Mouse (Mus musculus): ENCODE results near the gene Gna15.
A peak's percentile ranks its signal among the peaks of the same experiment; 100 is the strongest.

Gna15 gene

DNA sequence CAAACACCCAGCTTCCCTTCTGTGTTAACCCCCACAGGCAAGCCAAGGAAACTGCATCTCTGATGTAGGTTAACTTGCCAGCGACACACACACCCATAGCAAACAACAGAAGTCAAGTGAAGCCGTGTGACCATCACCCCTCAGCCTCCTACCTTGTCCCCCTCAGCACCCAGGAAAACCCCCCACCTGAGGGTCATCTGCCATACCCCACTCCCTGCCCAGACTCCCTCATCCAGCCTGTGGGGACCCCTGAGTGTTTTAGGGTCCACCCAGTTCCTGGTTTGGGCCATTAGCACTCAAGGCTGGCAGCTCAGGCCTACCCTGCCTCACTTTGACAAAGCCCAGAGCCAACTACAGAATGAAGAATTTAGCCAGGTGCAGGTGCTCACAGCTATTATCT lies 58.0 kb downstream of the Gna15 start:
- DNase-seq = no peak

DNA sequence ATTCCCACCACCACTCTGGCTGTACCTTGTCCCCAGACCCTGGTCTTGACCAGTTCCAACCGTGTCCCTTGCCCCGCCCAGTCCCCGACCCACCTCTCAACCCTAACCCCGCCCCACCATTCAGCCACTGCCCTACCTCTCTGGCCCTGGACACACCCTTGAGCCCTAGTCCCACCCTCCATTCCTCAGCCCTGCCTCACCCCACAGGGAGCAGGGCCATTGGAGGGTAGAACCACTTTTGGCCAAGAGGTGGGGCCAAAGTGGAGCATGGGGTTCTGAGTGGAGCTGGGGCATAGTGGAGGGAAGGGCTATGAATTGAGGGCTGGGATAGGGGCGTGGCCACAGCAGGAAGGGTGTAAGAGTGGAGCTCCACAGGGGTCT lies 58.8 kb downstream of the Gna15 start:
- peak in 1 of 2 experiments; percentile 23 for DNase-seq

DNA sequence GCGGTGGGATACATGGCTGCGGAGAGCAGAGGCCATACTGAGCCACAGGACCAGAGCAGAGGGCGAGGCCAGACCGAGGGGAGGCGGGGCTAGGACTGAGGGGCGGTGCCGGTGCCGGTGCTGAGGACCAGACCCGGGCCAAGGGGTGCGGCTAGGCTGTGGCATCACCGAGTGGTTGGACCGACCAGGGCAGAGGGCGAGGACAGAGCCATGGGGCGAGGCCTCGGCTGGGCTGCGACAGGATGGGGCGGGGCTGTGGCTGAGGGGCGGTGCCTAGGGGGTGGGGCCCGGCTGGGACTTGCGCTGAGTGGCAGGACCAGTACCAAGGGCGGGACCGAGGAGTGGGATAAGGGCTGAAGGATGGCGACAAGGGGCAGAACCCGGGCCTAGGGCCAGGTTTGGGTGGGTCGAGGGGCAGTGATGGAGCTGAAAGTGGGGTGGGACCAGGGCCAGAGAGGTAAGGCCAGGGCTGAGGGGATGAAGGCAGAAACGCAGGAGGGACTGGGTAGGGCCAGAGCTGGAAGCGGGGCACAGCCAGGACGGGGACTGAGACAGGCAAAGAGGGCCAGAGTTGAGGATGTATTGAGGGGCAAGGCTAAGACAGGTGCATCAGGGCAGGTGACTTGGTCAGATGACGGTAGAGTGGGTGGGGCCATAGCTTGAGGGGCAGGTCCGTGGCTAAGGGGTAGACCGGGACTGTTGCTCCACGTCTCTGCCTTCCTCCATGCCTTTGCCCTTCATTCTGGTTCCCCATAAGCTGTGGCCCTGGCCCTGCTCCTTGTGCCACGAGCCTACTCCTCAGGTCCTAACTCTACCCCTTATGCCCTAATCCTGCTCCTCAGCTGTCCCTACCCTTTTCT lies 59.4 kb downstream of the Gna15 start:
- peak; percentile 75 to 79 for DNase-seq

DNA sequence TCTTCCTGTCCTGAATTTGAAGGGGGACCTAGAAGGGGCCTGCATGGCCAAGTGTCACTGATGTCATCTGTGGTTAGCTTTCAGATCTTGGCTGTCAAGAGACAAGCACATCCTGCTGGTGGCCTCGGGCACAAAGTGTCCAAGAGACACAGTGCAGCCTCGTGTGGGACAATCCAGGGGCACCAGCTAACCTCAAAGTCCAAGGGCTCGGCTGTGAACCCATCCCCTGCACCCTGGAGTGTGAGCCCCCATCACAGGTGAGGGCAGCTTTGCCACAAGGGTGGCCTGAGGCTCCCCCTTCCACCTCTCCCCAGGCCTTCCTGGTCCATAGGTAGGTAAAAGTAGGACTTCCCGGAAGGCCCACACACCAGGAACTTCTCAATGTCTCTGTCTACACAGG lies 60.5 kb downstream of the Gna15 start:
- peak in 1 of 2 experiments; percentile 6 for DNase-seq

DNA sequence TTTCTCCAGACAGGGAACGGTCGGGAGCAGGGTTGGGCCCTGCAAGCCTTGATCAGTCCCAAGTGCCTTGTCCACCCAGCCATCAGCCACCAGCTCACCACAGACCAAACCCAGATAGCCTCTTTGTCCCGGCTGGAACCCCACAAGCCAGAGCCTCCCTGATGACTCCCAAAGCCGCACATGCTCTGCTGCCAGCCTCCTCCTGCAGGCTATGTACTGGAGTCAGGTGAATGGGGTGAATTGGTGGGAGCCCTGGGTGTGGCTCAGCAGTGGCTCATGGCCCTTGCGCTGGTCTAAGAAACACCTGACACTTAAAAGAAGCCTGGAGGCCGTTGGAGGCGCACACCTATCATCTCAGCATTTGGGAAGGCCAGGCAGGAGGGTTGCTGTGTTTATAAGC lies 61.1 kb downstream of the Gna15 start:
- peak in 1 of 2 experiments; percentile 17 for DNase-seq

DNA sequence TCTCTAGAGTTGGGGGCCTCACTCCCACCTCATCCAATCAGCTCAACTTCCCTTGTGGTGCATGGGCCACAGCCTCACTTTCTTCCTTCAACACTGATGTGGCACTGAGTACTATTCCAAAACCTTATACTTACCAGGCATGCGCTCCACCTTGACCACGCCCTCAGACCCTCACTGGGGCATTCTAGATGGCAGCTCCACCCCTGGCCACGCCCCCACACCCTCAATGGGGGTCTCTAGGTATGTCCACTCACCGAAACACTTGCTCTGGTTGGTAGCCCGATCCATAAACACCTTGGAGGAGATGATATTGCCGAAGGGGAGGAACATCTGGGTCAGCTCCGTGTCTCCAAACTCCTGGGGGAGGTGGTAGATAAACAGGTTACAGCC lies 61.6 kb downstream of the Gna15 start:
- DNase-seq = peak; percentile 36 to 45

DNA sequence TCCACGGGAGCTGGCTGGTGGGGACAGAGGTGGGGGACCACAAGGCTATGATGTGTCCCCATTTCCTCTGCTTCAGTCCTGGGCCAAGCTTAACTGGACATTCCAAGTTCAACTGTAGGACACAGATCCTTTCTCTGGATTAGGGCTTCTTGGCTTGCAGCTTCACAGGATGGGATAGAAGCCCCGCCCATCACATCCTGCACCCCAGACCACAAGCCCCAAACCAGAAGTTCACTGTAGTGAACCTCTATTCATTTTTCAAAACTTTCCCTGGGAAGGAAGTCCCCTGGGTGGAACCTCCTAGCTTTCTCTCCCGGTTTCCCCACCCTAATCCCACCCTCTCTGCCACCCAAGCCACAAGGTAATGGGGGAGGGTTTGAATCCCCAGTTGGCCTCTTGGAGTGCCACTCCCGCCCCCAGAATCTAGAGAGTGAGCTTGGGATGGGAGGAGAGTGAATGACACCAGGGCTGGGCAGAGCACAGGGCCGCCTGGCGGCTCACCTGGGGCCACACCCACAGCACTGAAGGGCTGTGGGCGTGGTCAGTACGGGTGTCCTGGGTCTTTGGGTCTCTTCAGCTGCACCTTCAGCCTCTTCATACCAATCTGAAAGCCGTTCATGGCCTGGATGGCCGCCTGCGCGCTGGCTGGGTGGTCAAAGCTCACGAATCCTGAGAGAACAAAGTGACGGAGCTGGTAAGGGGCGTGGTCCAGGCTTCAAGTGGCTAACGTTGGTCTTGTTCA lies 62.2 kb downstream of the Gna15 start:
- peak; percentile 15 to 18 for DNase-seq

DNA sequence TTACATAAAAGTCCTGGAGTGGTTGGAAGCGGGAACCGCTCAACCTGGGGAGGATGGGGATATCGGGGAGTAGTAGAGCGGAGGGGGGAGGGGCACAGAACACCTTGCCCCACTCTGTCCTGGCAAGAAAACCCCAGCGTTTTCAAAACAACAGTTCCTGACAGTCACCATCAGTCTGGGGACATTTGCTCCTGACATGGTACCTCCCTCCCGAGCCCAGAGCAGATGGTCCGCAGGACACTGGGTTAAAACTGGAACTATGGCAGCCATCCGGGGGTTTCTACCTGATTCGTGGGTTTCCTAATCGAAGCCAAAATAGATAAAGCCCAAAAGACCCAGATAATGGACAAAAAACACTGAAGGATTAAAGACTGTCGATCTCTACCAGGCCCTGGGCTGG lies 63.1 kb downstream of the Gna15 start:
- DNase-seq = peak; percentile 34 to 36

DNA sequence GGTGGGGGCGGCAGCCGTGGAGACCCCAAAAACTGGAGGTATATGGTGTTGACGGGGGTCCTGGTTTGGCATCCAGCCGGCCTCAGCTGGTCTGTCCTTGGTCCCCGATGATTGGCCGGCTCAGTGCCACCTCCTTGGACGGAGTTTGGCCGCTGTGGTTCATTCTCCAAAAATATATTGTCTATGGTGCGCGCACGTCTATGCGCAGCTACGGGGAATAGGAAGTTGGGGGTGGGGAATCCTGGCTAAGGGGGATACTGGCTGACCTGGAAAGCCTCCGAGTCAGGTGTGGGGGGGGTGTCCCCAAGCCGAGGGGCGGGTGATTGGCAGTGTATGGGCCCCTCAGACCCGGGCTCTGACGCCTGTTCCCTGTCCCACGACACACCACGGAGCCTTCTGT lies 63.6 kb downstream of the Gna15 start:
- DNase-seq = peak; percentile 64 to 69

DNA sequence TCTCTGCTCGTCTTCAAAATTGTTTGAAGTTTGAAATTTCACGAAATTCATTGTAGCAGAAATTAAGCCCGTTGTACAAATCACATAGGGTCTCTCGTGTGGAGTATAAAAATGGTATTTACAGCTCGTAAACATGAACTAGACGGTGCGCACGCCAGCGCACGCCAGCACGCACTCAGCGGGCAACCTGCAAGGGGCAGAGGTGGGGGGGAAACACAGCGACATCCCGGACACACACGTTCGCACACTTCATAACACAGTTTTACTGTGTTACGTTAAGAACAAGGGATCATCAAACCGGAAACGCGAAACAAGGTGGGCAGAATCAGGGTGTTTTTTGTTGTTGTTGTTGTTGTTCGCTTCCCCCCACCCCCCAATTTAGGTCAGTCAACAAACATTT lies 64.6 kb downstream of the Gna15 start:
- peak in 1 of 2 experiments; percentile 10 for DNase-seq

DNA sequence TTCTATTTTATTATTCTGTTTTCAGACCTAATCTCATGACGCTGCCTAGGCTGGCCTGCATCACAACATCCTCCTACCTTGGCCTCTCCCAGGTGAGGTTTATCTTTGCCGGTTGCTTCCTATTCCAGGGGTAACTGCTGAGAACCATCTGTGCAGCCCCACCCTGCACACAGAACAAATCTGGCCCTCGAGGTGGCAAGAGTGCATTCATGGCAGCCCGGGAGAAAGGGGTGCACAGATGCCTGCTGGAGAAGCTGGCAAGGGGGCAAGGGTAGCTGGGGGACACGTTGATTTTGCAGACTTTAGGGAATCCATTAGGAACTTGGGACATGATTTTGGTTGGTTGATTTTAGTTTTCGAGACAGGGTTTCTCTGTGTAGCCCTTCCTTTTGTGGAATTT lies 65.8 kb downstream of the Gna15 start:
- peak in 1 of 2 experiments; percentile 20 for DNase-seq

DNA sequence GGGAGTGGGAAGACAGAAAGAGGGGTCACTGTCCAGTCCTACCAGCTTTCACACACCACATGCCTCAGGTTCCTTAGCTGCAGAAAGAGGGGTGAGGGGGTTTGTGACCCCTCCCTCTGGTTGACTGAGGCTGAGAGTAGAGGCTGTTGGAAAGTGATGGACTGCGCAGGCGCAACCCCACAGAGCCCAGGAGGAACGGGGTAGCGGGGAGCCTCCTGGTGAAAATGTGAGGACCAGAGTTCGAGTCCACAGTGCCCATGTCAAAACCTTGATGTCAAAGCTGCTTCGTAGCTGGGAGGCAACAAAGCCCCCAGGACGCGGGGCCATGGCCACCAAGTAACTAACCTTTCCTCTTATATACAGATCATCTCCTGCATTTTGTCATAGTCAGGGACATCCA lies 66.4 kb downstream of the Gna15 start:
- DNase-seq = peak in 1 of 2 experiments; percentile 10

DNA sequence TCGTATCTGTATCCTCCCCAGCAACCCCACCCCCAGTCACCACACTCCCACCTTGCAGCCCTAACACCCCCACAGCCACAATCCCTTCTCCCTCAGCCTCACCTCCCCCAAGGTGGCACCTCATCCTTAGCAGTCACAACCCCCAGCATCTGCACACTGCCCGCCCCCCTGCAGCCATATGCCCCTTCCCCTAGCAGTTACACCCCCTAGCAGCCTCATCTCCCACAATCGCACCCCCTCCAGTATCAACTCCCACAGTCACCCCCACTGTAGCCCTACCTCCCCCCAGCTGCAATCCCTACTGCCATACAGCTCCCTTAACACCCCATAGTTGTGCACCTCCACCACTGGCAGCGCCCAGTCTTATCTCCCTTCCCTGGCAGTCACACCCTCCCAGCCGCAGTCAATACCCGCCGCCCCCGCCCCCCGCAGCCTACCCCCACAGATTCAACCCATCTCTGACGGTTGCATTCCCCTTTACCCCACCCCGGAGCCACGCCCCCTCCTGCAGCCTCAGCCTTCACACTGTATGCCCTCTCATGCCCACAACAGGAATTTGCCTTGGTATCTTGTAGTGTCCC lies 67.0 kb downstream of the Gna15 start:
- peak in 1 of 2 experiments; percentile 9 for DNase-seq

DNA sequence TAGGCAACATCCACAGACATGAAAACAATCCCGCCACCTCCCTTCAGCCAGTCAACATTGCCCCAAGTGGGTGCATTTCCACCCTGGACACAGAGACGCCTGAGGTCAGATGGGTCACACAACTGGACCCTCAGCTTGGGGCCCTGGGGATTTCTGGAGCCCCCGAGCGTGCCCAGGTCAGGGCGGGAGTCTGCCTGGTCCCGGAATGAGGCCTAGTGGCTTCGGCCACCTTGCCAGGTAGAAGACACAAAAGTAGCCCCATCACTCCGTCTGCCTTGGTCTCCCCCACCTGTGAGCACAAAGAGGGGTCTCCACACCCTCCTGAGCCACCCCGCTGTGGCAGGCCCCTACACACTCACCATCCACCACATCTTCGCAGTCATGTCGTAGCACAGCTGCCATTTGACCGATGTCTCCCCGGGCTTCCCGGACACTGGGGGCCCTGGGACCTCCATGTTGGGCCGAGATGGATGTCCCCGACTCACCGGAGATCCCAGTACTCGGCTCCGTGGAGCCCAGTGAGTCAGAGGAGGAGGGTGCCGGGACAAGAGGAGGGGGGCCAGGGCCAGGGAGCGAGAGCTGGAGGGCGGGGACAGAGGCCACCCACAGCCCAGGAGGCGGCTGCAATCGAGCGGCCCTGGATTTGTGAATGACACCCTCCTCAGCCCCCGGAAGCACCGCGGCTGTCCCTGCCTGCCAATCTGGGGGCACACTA lies 68.7 kb downstream of the Gna15 start, which contains the start of gene Nfic:
TSS of gene Nfic (minus strand) at position 455 of the 715 bp plus-strand sequence.
- peak in 1 of 2 experiments; percentile 8 for DNase-seq

DNA sequence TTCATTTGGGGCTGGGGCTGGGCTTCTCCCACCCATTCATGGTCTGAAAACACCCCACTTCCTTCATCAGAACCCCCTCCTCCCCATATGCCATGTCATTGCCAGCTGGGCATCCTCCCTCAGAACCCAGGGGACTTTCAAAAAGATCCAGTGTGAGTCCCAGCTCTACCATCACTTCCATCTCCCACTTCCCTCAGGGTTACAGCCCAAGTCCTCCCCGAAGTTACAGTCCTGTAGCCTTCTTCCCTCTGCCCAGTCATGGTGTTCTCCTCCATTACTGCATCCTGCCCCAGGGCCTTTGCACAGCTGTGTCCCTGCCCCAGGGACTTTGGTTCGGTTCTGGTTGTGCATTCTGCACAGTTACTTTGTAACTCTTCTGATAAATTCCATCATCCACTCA lies 69.9 kb downstream of the Gna15 start:
- DNase-seq = peak in 1 of 2 experiments; percentile 2

DNA sequence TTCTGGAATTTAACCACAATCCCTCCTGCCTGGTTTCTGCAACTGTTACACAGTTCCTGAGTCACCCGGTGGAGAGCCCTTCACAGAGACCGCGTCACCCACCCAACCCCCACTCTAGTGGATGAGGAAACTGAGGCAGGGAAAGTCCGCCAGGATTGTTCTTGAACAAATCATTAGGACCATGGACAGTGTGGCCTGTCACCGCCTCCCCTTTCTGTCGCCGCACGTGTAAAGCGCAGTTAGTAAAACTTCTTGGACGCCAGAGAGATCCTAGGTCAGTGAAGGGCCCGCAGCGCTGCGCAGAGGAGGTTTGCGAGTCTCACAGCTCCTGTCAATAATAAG lies 71.1 kb downstream of the Gna15 start:
- peak in 1 of 2 experiments; percentile 11 for DNase-seq
